Mouse (Mus musculus) hindbrain, embryonic 10.5 days (tissue): ENCODE measurements around the gene Oxa1l. TPM values are rescaled to one million over a fixed set of nuclear protein-coding genes. Genes with fewer than 3 reads are reported as not detected.

ENCODE experiments used
- DNase-seq: peaks from one replicate; pipeline ENCODE4 v3.0.0-alpha.2; 2017; ENCODE audit warnings: low spot score
- H3K27ac ChIP-seq: fragments of 300-500 bp; sonication (generic); 2 replicates; pipeline ENCODE4 v1.5.1; 2016; ENCODE audit warnings: mild to moderate bottlenecking, moderate library complexity
- H3K27me3 ChIP-seq: fragments of 300-500 bp; sonication (generic); 2 replicates; pipeline ENCODE4 v1.6.1; 2016; ENCODE audit warnings: mild to moderate bottlenecking; ENCODE audit not compliant: poor library complexity, insufficient read depth, severe bottlenecking
- H3K36me3 ChIP-seq: fragments of 300-500 bp; sonication (generic); 2 replicates; pipeline ENCODE4 v1.6.1; 2016; ENCODE audit warnings: mild to moderate bottlenecking, moderate library complexity
- H3K4me1 ChIP-seq: fragments of 300-500 bp; sonication (generic); replicated peaks from 2 replicates; pipeline ENCODE4 v1.6.1; 2016; ENCODE audit warnings: mild to moderate bottlenecking
- H3K4me3 ChIP-seq: fragments of 300-500 bp; sonication (generic); 2 replicates; pipeline ENCODE4 v1.5.1; 2016; ENCODE audit warnings: mild to moderate bottlenecking, moderate library complexity
- H3K9me3 ChIP-seq: fragments of 300-500 bp; sonication (generic); 2 replicates; pipeline ENCODE4 v1.6.1; 2016; ENCODE audit warnings: mild to moderate bottlenecking, moderate library complexity
- WGBS: fragments of 180-500 bp; shearing (Covaris S2); methylation state at CpG from one replicate; pipeline ENCODE4 v1.1.7; 2016; 5-methylcytosine and 5-hydroxymethylcytosine counted together
- polyA plus RNA-seq: library from polyadenylated mRNA; unstranded; fragments of >200 nt; fragmentation: Nextera tagmentation; extraction: Ambion mirVana; gene quantifications from 2 replicates; pipeline ENCODE4 v1.2.1, GENCODE M21; 2016

The Oxa1l gene
- polyA plus RNA-seq, 1 experiment from 2014 or later, result 47.1 TPM

DNA sequence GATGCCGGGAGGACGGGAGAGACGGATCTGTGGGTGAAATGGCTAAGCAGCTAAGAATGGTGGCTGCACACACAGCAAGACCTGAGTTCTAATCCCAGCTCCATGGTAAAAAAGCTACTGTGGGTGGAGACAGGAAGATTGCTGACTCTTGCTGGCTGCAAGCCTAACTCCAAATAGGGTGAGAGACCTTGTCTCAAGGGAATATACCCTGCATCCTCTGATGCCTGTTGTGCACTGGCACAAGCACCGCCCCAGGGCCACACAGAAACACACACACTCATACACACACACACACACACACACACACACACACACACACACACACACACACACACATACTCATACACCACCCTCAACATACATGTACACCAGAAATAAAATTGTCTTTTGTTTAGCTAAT is 56.2 kb downstream of the Oxa1l start:
- H3K4me3 ChIP-seq, result no peak overlapping the region
- peaks cover 55% of the 10 kb centered on the region for H3K27me3 ChIP-seq
- no peaks in the 10 kb centered on the region for H3K36me3 ChIP-seq
- no peaks in the 10 kb centered on the region for H3K9me3 ChIP-seq
- H3K27ac ChIP-seq, result no peak overlapping the region
- WGBS, result 49% methylated on average over 4 of the region's 4 CpGs
- DNase-seq, result no peak
- H3K4me1 ChIP-seq, result peaks cover 39% of the 10 kb centered on the region

DNA sequence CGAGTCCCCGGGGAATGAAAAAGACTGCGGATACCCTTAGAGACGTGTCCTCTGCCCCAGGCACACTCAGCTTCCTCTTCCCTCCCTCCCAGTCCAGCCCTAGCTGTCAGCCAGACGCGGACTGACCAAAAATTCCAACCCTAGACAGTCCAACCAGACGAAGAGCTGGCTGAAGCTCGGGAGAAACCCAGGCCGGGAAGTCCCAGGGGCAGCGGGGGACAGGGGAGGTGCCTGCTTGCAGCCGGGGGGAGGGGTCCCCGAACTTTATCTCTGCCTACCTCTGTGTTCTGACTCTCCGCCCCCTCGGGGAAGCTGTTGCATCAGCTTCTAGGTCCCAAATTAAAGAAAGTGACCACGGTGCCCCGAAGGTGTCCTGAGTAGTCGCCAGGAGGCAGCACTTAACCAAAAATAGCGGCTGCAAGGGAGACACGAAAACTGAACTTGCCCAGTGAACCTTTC is 57.0 kb downstream of the Oxa1l start, which contains the start of gene Slc7a7:
TSS of gene Slc7a7 (minus strand) at position 158 of the 459 bp plus-strand sequence.
- H3K27ac ChIP-seq, result peak within 1 kb of the TSS; percentile 45; the same call in 1 of the 2 replicates
- WGBS, result 2% methylated on average over 19 of the region's 19 CpGs
- no peaks in the 10 kb centered on the region for H3K36me3 ChIP-seq
- H3K9me3 ChIP-seq, result no peaks in the 10 kb centered on the region
- DNase-seq, result peak; percentile 45
- H3K4me3 ChIP-seq, result peak within 1 kb of the TSS; percentile 34
- H3K4me1 ChIP-seq, result peaks cover 39% of the 10 kb centered on the region
- peaks cover 55% of the 10 kb centered on the region for H3K27me3 ChIP-seq

Other genes starting within 250 kb of the Oxa1l start
- 243 and 271 TPM in 2 replicates for gene Dad1, start 106.7 kb upstream of the Oxa1l start, polyA plus RNA-seq
- 39.6 and 44.7 TPM in 2 replicates for gene Abhd4, start 106.6 kb upstream of the Oxa1l start, polyA plus RNA-seq
- gene Olfr49, start 75.9 kb upstream of the Oxa1l start, polyA plus RNA-seq, result not detected in 2 replicates
- gene Slc7a7, start 56.9 kb downstream of the Oxa1l start, polyA plus RNA-seq, result 5.0 and 5.5 TPM in 2 replicates
- 198 and 224 TPM in 2 replicates for gene Mrpl52, start 66.1 kb downstream of the Oxa1l start, polyA plus RNA-seq
- gene Mmp14, start 70.8 kb downstream of the Oxa1l start, polyA plus RNA-seq, result 75.1 and 76.1 TPM in 2 replicates
- 30.9 and 32.4 TPM in 2 replicates for gene Lrp10, start 103.3 kb downstream of the Oxa1l start, polyA plus RNA-seq
- 20.8 and 40.2 TPM in 2 replicates for gene Rem2, start 115.3 kb downstream of the Oxa1l start, polyA plus RNA-seq
- 133 and 145 TPM in 2 replicates for gene Prmt5, start 156.7 kb downstream of the Oxa1l start, polyA plus RNA-seq
- gene Haus4, start 193.8 kb downstream of the Oxa1l start, polyA plus RNA-seq, result 47.5 and 55.0 TPM in 2 replicates
- gene Ajuba, start 216.7 kb downstream of the Oxa1l start, polyA plus RNA-seq, result 66.2 and 81.3 TPM in 2 replicates
- 8.3 and 9.5 TPM in 2 replicates for gene 4931414P19Rik, start 245.2 kb downstream of the Oxa1l start, polyA plus RNA-seq